Comparison of ENCODE assay signal across 12 mouse cellular contexts in the genomic region with DNA sequence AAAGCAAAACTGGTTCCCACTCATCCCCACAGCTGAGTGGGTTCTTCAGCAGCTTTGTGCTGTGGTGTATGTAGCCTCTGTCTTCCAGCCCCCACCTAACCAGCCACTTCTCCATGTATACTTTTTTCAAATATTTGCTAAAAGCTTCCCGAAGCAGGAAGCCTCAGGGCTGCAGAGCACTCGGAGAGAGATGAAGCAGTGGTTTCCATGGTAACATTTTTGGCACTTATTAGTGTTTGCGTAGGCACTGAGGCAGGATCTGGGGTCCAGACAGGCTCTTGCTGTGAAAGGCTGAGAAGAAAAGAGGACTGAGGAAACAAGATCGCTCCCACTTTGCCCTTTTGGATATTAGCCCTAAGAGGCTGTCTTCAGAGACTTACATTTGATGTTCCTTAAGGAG.
DNase-seq lines count a peak whose midpoint lies in the region; ATAC-seq and TF ChIP-seq lines count a peak whose summit lies in the region.
"Had no signal": no experiment of that assay in that cellular context is flagged by ENCODE, and none has a peak within 500 bp of the region (broad histone marks: within the 10 kb centered on the region; RNA-seq: fewer than 3 reads in every experiment).

No protein-coding gene starts in this region.

- H3K9me3 ChIP-seq in hindbrain, embryonic 14.5 days (ENCODE audit: control insufficient read depth, low read length): no peaks in the 10 kb centered on the region
- no peaks in the 10 kb centered on the region for H3K9me3 ChIP-seq in hindbrain, embryonic 13.5 days
- H3K9me3 ChIP-seq in midbrain, embryonic 15.5 days: no peaks in the 10 kb centered on the region
- no peaks in the 10 kb centered on the region for H3K9me3 ChIP-seq in intestine, postnatal 0 days (ENCODE audit: control insufficient read depth)
- H3K9me3 ChIP-seq in kidney, embryonic 14.5 days (ENCODE audit: control insufficient read depth, low read length): no peaks in the 10 kb centered on the region
- H3K9me3 ChIP-seq: liver, embryonic 12.5 days had no signal

- no peak for TF ChIP-seq CTCF in layer of hippocampus, adult 2 months (conservative IDR thresholded peaks at IDR 0.05)
- TF ChIP-seq CTCF in intestine, postnatal 0 days (IDR thresholded peaks at IDR 0.05; ENCODE audit: low read depth): no peak

- ATAC-seq in hindbrain, embryonic 14.5 days (ENCODE audit: low FRiP score): peak; percentile 34; the same call in 1 of the 2 replicates
- no peak; the same call in 1 of the 2 replicates for ATAC-seq in hindbrain, embryonic 13.5 days (ENCODE audit: low FRiP score)
- peak; percentile 95 for ATAC-seq in midbrain, embryonic 15.5 days (replicated peaks)
- ATAC-seq in intestine, postnatal 0 days: no peak
- ATAC-seq in kidney, embryonic 14.5 days (ENCODE audit: low FRiP score, low TSS enrichment): no peak
- ATAC-seq: liver, embryonic 12.5 days had no signal

- 0 out of 2 replicates have a peak, but pooled peaks cover 6% of the 10 kb centered on the region for H3K4me1 ChIP-seq in hindbrain, embryonic 14.5 days (replicated peaks; ENCODE audit: control insufficient read depth, insufficient read depth, low read length)
- H3K4me1 ChIP-seq in hindbrain, embryonic 13.5 days (replicated peaks): 0 out of 2 replicates have a peak, but pooled peaks cover 8% of the 10 kb centered on the region
- H3K4me1 ChIP-seq in midbrain, embryonic 15.5 days: peaks cover 8% of the 10 kb centered on the region
- no peaks in the 10 kb centered on the region for H3K4me1 ChIP-seq in intestine, postnatal 0 days (replicated peaks; ENCODE audit: control insufficient read depth, insufficient read depth, low read length)
- H3K4me1 ChIP-seq in kidney, embryonic 14.5 days (ENCODE audit: control insufficient read depth, insufficient read depth, low read length): no peaks in the 10 kb centered on the region
- H3K4me1 ChIP-seq: liver, embryonic 12.5 days had no signal

- DNase-seq in hindbrain, embryonic 14.5 days (ENCODE audit: low spot score): peak; percentile 44
- peak; percentile 36 for DNase-seq in brain, embryonic 18.5 days (ENCODE audit: low read depth, low spot score)
- peak in 1 of 2 experiments; percentile 50 for DNase-seq in layer of hippocampus, adult 2 months (ENCODE audit: low spot score in 2 of 2)
- DNase-seq in ovary, postnatal 10 days (ENCODE audit: low spot score): no peak
- DNase-seq: gastrocnemius, postnatal 36 days; heart, postnatal 36 days; kidney, postnatal 14 days had no signal

- no peak overlapping the region for H3K9ac ChIP-seq in hindbrain, embryonic 14.5 days
- no peak overlapping the region for H3K9ac ChIP-seq in hindbrain, embryonic 13.5 days
- no peak overlapping the region for H3K9ac ChIP-seq in midbrain, embryonic 15.5 days
- H3K9ac ChIP-seq in intestine, postnatal 0 days (ENCODE audit: low read depth, low read length): no peak overlapping the region
- no peak overlapping the region for H3K9ac ChIP-seq in kidney, embryonic 14.5 days (ENCODE audit: low read depth, low read length)
- H3K9ac ChIP-seq: liver, embryonic 12.5 days had no signal

- no peak overlapping the region for H3K4me2 ChIP-seq in hindbrain, embryonic 14.5 days (replicated peaks)
- H3K4me2 ChIP-seq in hindbrain, embryonic 13.5 days: no peak overlapping the region
- H3K4me2 ChIP-seq in midbrain, embryonic 15.5 days: no peak overlapping the region
- H3K4me2 ChIP-seq in intestine, postnatal 0 days (replicated peaks; ENCODE audit: low read depth): no peak overlapping the region
- no peak overlapping the region for H3K4me2 ChIP-seq in kidney, embryonic 14.5 days (replicated peaks; ENCODE audit: low read depth, low read length)
- H3K4me2 ChIP-seq: liver, embryonic 12.5 days had no signal

- H3K27ac ChIP-seq in hindbrain, embryonic 14.5 days: no peak overlapping the region
- no peak overlapping the region for H3K27ac ChIP-seq in hindbrain, embryonic 13.5 days
- H3K27ac ChIP-seq in layer of hippocampus, adult 2 months: peak overlapping the region; percentile 72
- 0 out of 2 replicates have a peak overlapping the region, but pooled peaks have one; percentile 24 for H3K27ac ChIP-seq in midbrain, embryonic 15.5 days
- H3K27ac ChIP-seq in intestine, postnatal 0 days (ENCODE audit: low read depth, low read length): no peak overlapping the region
- H3K27ac ChIP-seq in kidney, embryonic 14.5 days (ENCODE audit: low read depth, low read length): no peak overlapping the region
- H3K27ac ChIP-seq: liver, embryonic 12.5 days had no signal

- H3K27me3 ChIP-seq in hindbrain, embryonic 14.5 days (ENCODE audit: control insufficient read depth, insufficient read depth, low read length): peaks cover 3% of the 10 kb centered on the region; the same call in 1 of the 2 replicates
- H3K27me3 ChIP-seq in hindbrain, embryonic 13.5 days: peaks cover 3% of the 10 kb centered on the region; the same call in 1 of the 2 replicates
- H3K27me3 ChIP-seq in midbrain, embryonic 15.5 days (replicated peaks): no peaks in the 10 kb centered on the region
- no peaks in the 10 kb centered on the region for H3K27me3 ChIP-seq in intestine, postnatal 0 days (replicated peaks; ENCODE audit: control insufficient read depth, insufficient read depth, low read length)
- H3K27me3 ChIP-seq in kidney, embryonic 14.5 days (ENCODE audit: control insufficient read depth, insufficient read depth, low read length): no peaks in the 10 kb centered on the region

- no peak overlapping the region for H3K4me3 ChIP-seq in hindbrain, embryonic 14.5 days (replicated peaks; ENCODE audit: low read length)
- no peak overlapping the region for H3K4me3 ChIP-seq in hindbrain, embryonic 13.5 days
- no peak overlapping the region for H3K4me3 ChIP-seq in layer of hippocampus, adult 2 months
- no peak overlapping the region for H3K4me3 ChIP-seq in midbrain, embryonic 15.5 days
- H3K4me3 ChIP-seq in intestine, postnatal 0 days (ENCODE audit: low read depth, low read length): no peak overlapping the region
- H3K4me3 ChIP-seq in kidney, embryonic 14.5 days (ENCODE audit: low read length): no peak overlapping the region
- H3K4me3 ChIP-seq: liver, embryonic 12.5 days had no signal

- H3K36me3 ChIP-seq in hindbrain, embryonic 14.5 days (replicated peaks; ENCODE audit: control insufficient read depth, insufficient read depth): no peaks in the 10 kb centered on the region
- no peaks in the 10 kb centered on the region for H3K36me3 ChIP-seq in hindbrain, embryonic 13.5 days
- H3K36me3 ChIP-seq in midbrain, embryonic 15.5 days (replicated peaks): no peaks in the 10 kb centered on the region
- H3K36me3 ChIP-seq in intestine, postnatal 0 days (ENCODE audit: control insufficient read depth, insufficient read depth): no peaks in the 10 kb centered on the region
- no peaks in the 10 kb centered on the region for H3K36me3 ChIP-seq in kidney, embryonic 14.5 days (ENCODE audit: control insufficient read depth, insufficient read depth, low read length)
- H3K36me3 ChIP-seq: liver, embryonic 12.5 days had no signal

- WGBS in hindbrain, embryonic 14.5 days: 25% methylated on average over 4 of the region's 4 CpGs
- 20% methylated on average over 4 of the region's 4 CpGs for WGBS in hindbrain, embryonic 13.5 days
- 21% methylated on average over 4 of the region's 4 CpGs for WGBS in midbrain, embryonic 15.5 days
- WGBS in intestine, postnatal 0 days: 52% methylated on average over 4 of the region's 4 CpGs
- WGBS in kidney, embryonic 14.5 days: 68% methylated on average over 4 of the region's 4 CpGs

Comparison
In these comparisons a context has a peak if more than half of its experiments do, and no peak if none do; other contexts are left out.
1. ATAC-seq: peak in hindbrain, embryonic 14.5 days (single experiment) and midbrain, embryonic 15.5 days (single experiment); none in hindbrain, embryonic 13.5 days (single experiment), intestine, postnatal 0 days (single experiment) and kidney, embryonic 14.5 days (single experiment).
2. H3K27ac ChIP-seq: peak in layer of hippocampus, adult 2 months (single experiment) and midbrain, embryonic 15.5 days (single experiment); none in hindbrain, embryonic 14.5 days (single experiment), hindbrain, embryonic 13.5 days (single experiment), intestine, postnatal 0 days (single experiment) and kidney, embryonic 14.5 days (single experiment).